Mouse (Mus musculus) brown adipose tissue, adult 24 weeks (tissue): ENCODE results near the gene Il22. TPM values are rescaled to one million over a fixed set of nuclear protein-coding genes. Genes with fewer than 3 reads are reported as not detected.
"Not testable (repeated sequence)": the region's sequence is repeated elsewhere in the genome, so short reads cannot be mapped to it uniquely, and the experiment has no call there.

Experiments
- H3K27ac ChIP-seq: fragments of 200-500 bp; replicated peaks from 2 replicates; pipeline ENCODE4 v1.5.1; 2012; ENCODE audit warnings: low read depth, mild to moderate bottlenecking, low read length
- H3K4me1 ChIP-seq: fragments of 200-500 bp; 2 replicates; pipeline ENCODE4 v1.6.1; 2012; ENCODE audit warnings: low read length, mixed read lengths; ENCODE audit not compliant: control insufficient read depth, insufficient read depth, insufficient read length
- H3K4me3 ChIP-seq: fragments of 200-500 bp; 2 replicates; pipeline ENCODE4 v1.5.1; 2012; ENCODE audit warnings: low read depth, mild to moderate bottlenecking, low read length, moderate library complexity; ENCODE audit not compliant: insufficient read depth
- polyA plus RNA-seq: library from polyadenylated mRNA; stranded (reverse); fragments of >200 nt; gene quantifications from 2 replicates; pipeline ENCODE4 v1.2.4, GENCODE M21; 2012; ENCODE audit not compliant: missing spikeins, insufficient read depth, insufficient read length

Il22 gene
- not detected in 2 replicates for polyA plus RNA-seq

GRCm38 (mm10) chr10:118204642-118205041 is at the start of gene Il22:
Il22 (plus strand) TSS chr10:118204942.
- no peaks in the 10 kb centered on the region for H3K4me1 ChIP-seq

GRCm38 (mm10) chr10:118155932-118156331 is 48.8 kb upstream of the Il22 start:
- Histone ChIP-seq H3K27ac (no peak overlapping the region), H3K4me3 (no peak overlapping the region), H3K4me1 (no peaks in the 10 kb centered on the region)

More at GRCm38 (mm10) chr10:118204642-118205041, at the start of gene Il22:
- no peak within 1 kb of the TSS for H3K4me3 ChIP-seq
- no peak within 1 kb of the TSS for H3K27ac ChIP-seq

GRCm38 (mm10) chr10:118161131-118161530 is 43.6 kb upstream of the Il22 start:
- Histone ChIP-seq H3K4me3 (no peak overlapping the region), H3K27ac (no peak overlapping the region), H3K4me1 (no peaks in the 10 kb centered on the region)

- H3K4me1 ChIP-seq = peaks cover 3% of the 10 kb centered on the region; the same call in 1 of the 2 replicates
- no peak overlapping the region for H3K4me3 ChIP-seq
- no peak overlapping the region for H3K27ac ChIP-seq
Measured at GRCm38 (mm10) chr10:118169212-118169611, 35.5 kb upstream of the Il22 start.

GRCm38 (mm10) chr10:118172416-118172815 is 32.3 kb upstream of the Il22 start:
- no peak overlapping the region for H3K4me3 ChIP-seq
- peaks cover 3% of the 10 kb centered on the region; the same call in 1 of the 2 replicates for H3K4me1 ChIP-seq
- no peak overlapping the region for H3K27ac ChIP-seq

GRCm38 (mm10) chr10:118172876-118173275 is 31.9 kb upstream of the Il22 start:
- Histone ChIP-seq H3K4me3 (no peak overlapping the region), H3K4me1 (peaks cover 3% of the 10 kb centered on the region; the same call in 1 of the 2 replicates), H3K27ac (no peak overlapping the region)

GRCm38 (mm10) chr10:118175542-118175941 is 29.2 kb upstream of the Il22 start:
- not testable (repeated sequence) for H3K27ac ChIP-seq, H3K4me1 ChIP-seq, H3K4me3 ChIP-seq

GRCm38 (mm10) chr10:118178735-118179151 is 26.0 kb upstream of the Il22 start:
- peaks cover 2% of the 10 kb centered on the region; the same call in 1 of the 2 replicates for H3K4me1 ChIP-seq
- no peak overlapping the region for H3K4me3 ChIP-seq
- no peak overlapping the region for H3K27ac ChIP-seq

- Histone ChIP-seq H3K27ac (no peak overlapping the region), H3K4me3 (no peak overlapping the region), H3K4me1 (no peaks in the 10 kb centered on the region)
Measured at GRCm38 (mm10) chr10:118179265-118179664, 25.5 kb upstream of the Il22 start.

GRCm38 (mm10) chr10:118195150-118195549 is 9.6 kb upstream of the Il22 start:
- H3K4me1 ChIP-seq, H3K27ac ChIP-seq, H3K4me3 ChIP-seq: not testable (repeated sequence)

GRCm38 (mm10) chr10:118215719-118216393 is 11.1 kb downstream of the Il22 start:
- not testable (repeated sequence) for H3K4me1 ChIP-seq, H3K27ac ChIP-seq, H3K4me3 ChIP-seq

GRCm38 (mm10) chr10:118227629-118228028 is 22.9 kb downstream of the Il22 start:
- H3K27ac ChIP-seq, H3K4me3 ChIP-seq, H3K4me1 ChIP-seq: not testable (repeated sequence)

GRCm38 (mm10) chr10:118232607-118233006 is 27.9 kb downstream of the Il22 start:
- H3K4me3 ChIP-seq, H3K27ac ChIP-seq, H3K4me1 ChIP-seq: not testable (repeated sequence)

GRCm38 (mm10) chr10:118240680-118241079 is 35.9 kb downstream of the Il22 start, which contains the start of gene Gm32717:
Gm32717 (minus strand) TSS chr10:118240780.
- not testable (repeated sequence) for H3K27ac ChIP-seq, H3K4me1 ChIP-seq, H3K4me3 ChIP-seq

GRCm38 (mm10) chr10:118249006-118249595 is 44.4 kb downstream of the Il22 start:
- not testable (repeated sequence) for H3K4me3 ChIP-seq, H3K27ac ChIP-seq, H3K4me1 ChIP-seq

- Histone ChIP-seq H3K4me1 (no peaks in the 10 kb centered on the region), H3K4me3 (no peak overlapping the region), H3K27ac (no peak overlapping the region)
Measured at GRCm38 (mm10) chr10:118250852-118251295, 46.1 kb downstream of the Il22 start.
